Mouse (Mus musculus): Measurements from ENCODE around the gene Gng10. TPM values are rescaled to one million over a fixed set of nuclear protein-coding genes. Genes with fewer than 3 reads are reported as not detected.

Gng10 gene
- polyA plus RNA-seq, 1 experiment from 2014 or later, result 89.7 TPM

GRCm38 (mm10) chr4:59009186-59009585 lies 25.7 kb upstream of the Gng10 start:
- no peak overlapping the region for H3K9ac ChIP-seq (ENCODE audit: low read length)
- no peak overlapping the region for H3K4me2 ChIP-seq
- no peaks in the 10 kb centered on the region for H3K27me3 ChIP-seq (ENCODE audit: control insufficient read depth, insufficient read depth, low read length)
- ATAC-seq (ENCODE audit: low FRiP score) (no peak), DNase-seq (ENCODE audit: low spot score, missing footprints) (no peak)
- H3K9me3 ChIP-seq (ENCODE audit: control insufficient read depth, low read length), result no peaks in the 10 kb centered on the region
- no peaks in the 10 kb centered on the region for H3K36me3 ChIP-seq (ENCODE audit: control insufficient read depth, insufficient read depth, low read length)
- H3K4me1 ChIP-seq (ENCODE audit: control insufficient read depth, insufficient read depth, low read length), result peaks cover 4% of the 10 kb centered on the region; the same call in 1 of the 2 replicates
- 92% methylated on average over 7 of the region's 7 CpGs for WGBS
- H3K27ac ChIP-seq (ENCODE audit: low read depth, low read length), result no peak overlapping the region
- no peak overlapping the region for H3K4me3 ChIP-seq (ENCODE audit: low read depth, low read length)

- Histone ChIP-seq H3K9ac (ENCODE audit: low read length) (no peak overlapping the region), H3K27me3 (ENCODE audit: control insufficient read depth, insufficient read depth, low read length) (no peaks in the 10 kb centered on the region), H3K27ac (ENCODE audit: low read depth, low read length) (no peak overlapping the region), H3K4me3 (ENCODE audit: low read depth, low read length) (no peak overlapping the region), H3K4me1 (ENCODE audit: control insufficient read depth, insufficient read depth, low read length) (peaks cover under 1% of the 10 kb centered on the region; the same call in 1 of the 2 replicates), H3K4me2 (no peak overlapping the region), H3K9me3 (ENCODE audit: control insufficient read depth, low read length) (no peaks in the 10 kb centered on the region), H3K36me3 (ENCODE audit: control insufficient read depth, insufficient read depth, low read length) (no peaks in the 10 kb centered on the region)
- no peak for ATAC-seq (ENCODE audit: low FRiP score)
- DNase-seq (ENCODE audit: low spot score, missing footprints), result no peak
- 70% methylated on average over 4 of the region's 4 CpGs for WGBS
Measured at GRCm38 (mm10) chr4:59009696-59010095, 25.2 kb upstream of the Gng10 start.

- no peak overlapping the region for H3K4me2 ChIP-seq
- H3K27me3 ChIP-seq (ENCODE audit: control insufficient read depth, insufficient read depth, low read length), result no peaks in the 10 kb centered on the region
- no peak overlapping the region for H3K9ac ChIP-seq (ENCODE audit: low read length)
- no peaks in the 10 kb centered on the region for H3K9me3 ChIP-seq (ENCODE audit: control insufficient read depth, low read length)
- no peaks in the 10 kb centered on the region for H3K36me3 ChIP-seq (ENCODE audit: control insufficient read depth, insufficient read depth, low read length)
- no peaks in the 10 kb centered on the region for H3K4me1 ChIP-seq (ENCODE audit: control insufficient read depth, insufficient read depth, low read length)
- 85% methylated on average over 3 of the region's 3 CpGs for WGBS
- DNase-seq (ENCODE audit: low spot score, missing footprints), result no peak
- H3K4me3 ChIP-seq (ENCODE audit: low read depth, low read length), result no peak overlapping the region
- H3K27ac ChIP-seq (ENCODE audit: low read depth, low read length), result no peak overlapping the region
- no peak for ATAC-seq (ENCODE audit: low FRiP score)
Measured at GRCm38 (mm10) chr4:59011446-59011845, 23.4 kb upstream of the Gng10 start.

GRCm38 (mm10) chr4:59015181-59015580 lies 19.7 kb upstream of the Gng10 start:
- WGBS, result 93% methylated on average over 3 of the region's 3 CpGs
- Histone ChIP-seq H3K27me3 (ENCODE audit: control insufficient read depth, insufficient read depth, low read length) (no peaks in the 10 kb centered on the region), H3K4me2 (no peak overlapping the region), H3K27ac (ENCODE audit: low read depth, low read length) (no peak overlapping the region), H3K36me3 (ENCODE audit: control insufficient read depth, insufficient read depth, low read length) (no peaks in the 10 kb centered on the region), H3K4me1 (ENCODE audit: control insufficient read depth, insufficient read depth, low read length) (no peaks in the 10 kb centered on the region), H3K9me3 (ENCODE audit: control insufficient read depth, low read length) (no peaks in the 10 kb centered on the region), H3K9ac (ENCODE audit: low read length) (no peak overlapping the region), H3K4me3 (ENCODE audit: low read depth, low read length) (no peak overlapping the region)
- ATAC-seq (ENCODE audit: low FRiP score) (no peak), DNase-seq (ENCODE audit: low spot score, missing footprints) (no peak)

GRCm38 (mm10) chr4:59016922-59017321 lies 18.0 kb upstream of the Gng10 start:
- Histone ChIP-seq H3K9ac (ENCODE audit: low read length) (no peak overlapping the region), H3K27ac (ENCODE audit: low read depth, low read length) (no peak overlapping the region), H3K9me3 (ENCODE audit: control insufficient read depth, low read length) (no peaks in the 10 kb centered on the region), H3K4me2 (no peak overlapping the region), H3K4me3 (ENCODE audit: low read depth, low read length) (no peak overlapping the region), H3K4me1 (ENCODE audit: control insufficient read depth, insufficient read depth, low read length) (no peaks in the 10 kb centered on the region), H3K27me3 (ENCODE audit: control insufficient read depth, insufficient read depth, low read length) (no peaks in the 10 kb centered on the region), H3K36me3 (ENCODE audit: control insufficient read depth, insufficient read depth, low read length) (no peaks in the 10 kb centered on the region)
- 92% methylated on average over 2 of the region's 2 CpGs for WGBS
- DNase-seq (ENCODE audit: low spot score, missing footprints), result no peak
- no peak for ATAC-seq (ENCODE audit: low FRiP score)

GRCm38 (mm10) chr4:59034325-59034917 lies 467 bp upstream of the Gng10 start:
- WGBS, result 77% methylated on average over 10 of the region's 10 CpGs
- H3K9ac ChIP-seq (ENCODE audit: low read length), result peak overlapping the region; percentile 89; the same call in 1 of the 2 replicates
- no peaks in the 10 kb centered on the region for H3K36me3 ChIP-seq (ENCODE audit: control insufficient read depth, insufficient read depth, low read length)
- H3K4me1 ChIP-seq (ENCODE audit: control insufficient read depth, insufficient read depth, low read length), result 0 out of 2 replicates have a peak, but pooled peaks cover 2% of the 10 kb centered on the region
- no peak overlapping the region for H3K27ac ChIP-seq (ENCODE audit: low read depth, low read length)
- no peaks in the 10 kb centered on the region for H3K9me3 ChIP-seq (ENCODE audit: control insufficient read depth, low read length)
- peak; percentile 23 for ATAC-seq (ENCODE audit: low FRiP score)
- H3K4me2 ChIP-seq, result peak overlapping the region; percentile 76
- peak overlapping the region; percentile 75 for H3K4me3 ChIP-seq (ENCODE audit: low read depth, low read length)
- DNase-seq (ENCODE audit: low spot score, missing footprints), result peak; percentile 84
- H3K27me3 ChIP-seq (ENCODE audit: control insufficient read depth, insufficient read depth, low read length), result no peaks in the 10 kb centered on the region

GRCm38 (mm10) chr4:59035786-59036350 lies 980 bp downstream of the Gng10 start:
- no peaks in the 10 kb centered on the region; the same call in 1 of the 2 replicates for H3K36me3 ChIP-seq (ENCODE audit: control insufficient read depth, insufficient read depth, low read length)
- H3K4me2 ChIP-seq, result peak overlapping the region; percentile 76
- peak; percentile 38 for ATAC-seq (ENCODE audit: low FRiP score)
- H3K4me3 ChIP-seq (ENCODE audit: low read depth, low read length), result peak overlapping the region; percentile 75
- WGBS, result 54% methylated on average over 18 of the region's 18 CpGs
- no peak for DNase-seq (ENCODE audit: low spot score, missing footprints)
- peak overlapping the region; percentile 89 for H3K9ac ChIP-seq (ENCODE audit: low read length)
- peak overlapping the region; percentile 57; the same call in 1 of the 2 replicates for H3K27ac ChIP-seq (ENCODE audit: low read depth, low read length)
- no peaks in the 10 kb centered on the region for H3K27me3 ChIP-seq (ENCODE audit: control insufficient read depth, insufficient read depth, low read length)
- no peaks in the 10 kb centered on the region for H3K9me3 ChIP-seq (ENCODE audit: control insufficient read depth, low read length)
- H3K4me1 ChIP-seq (ENCODE audit: control insufficient read depth, insufficient read depth, low read length), result 0 out of 2 replicates have a peak, but pooled peaks cover 2% of the 10 kb centered on the region

GRCm38 (mm10) chr4:59036490-59037127 lies 1.7 kb downstream of the Gng10 start:
- Histone ChIP-seq H3K9me3 (ENCODE audit: control insufficient read depth, low read length) (no peaks in the 10 kb centered on the region), H3K4me1 (ENCODE audit: control insufficient read depth, insufficient read depth, low read length) (0 out of 2 replicates have a peak, but pooled peaks cover 2% of the 10 kb centered on the region), H3K36me3 (ENCODE audit: control insufficient read depth, insufficient read depth, low read length) (no peaks in the 10 kb centered on the region; the same call in 1 of the 2 replicates), H3K4me3 (ENCODE audit: low read depth, low read length) (no peak overlapping the region), H3K27me3 (ENCODE audit: control insufficient read depth, insufficient read depth, low read length) (no peaks in the 10 kb centered on the region), H3K27ac (ENCODE audit: low read depth, low read length) (no peak overlapping the region), H3K9ac (ENCODE audit: low read length) (no peak overlapping the region), H3K4me2 (no peak overlapping the region)
- 49% methylated on average over 13 of the region's 13 CpGs for WGBS
- ATAC-seq (ENCODE audit: low FRiP score), result peak; percentile 18
- peak; percentile 95 for DNase-seq (ENCODE audit: low spot score, missing footprints)

GRCm38 (mm10) chr4:59037525-59037924 lies 2.6 kb downstream of the Gng10 start:
- WGBS, result 76% methylated on average over 3 of the region's 3 CpGs
- no peak overlapping the region for H3K4me3 ChIP-seq (ENCODE audit: low read depth, low read length)
- H3K4me1 ChIP-seq (ENCODE audit: control insufficient read depth, insufficient read depth, low read length), result 0 out of 2 replicates have a peak, but pooled peaks cover 2% of the 10 kb centered on the region
- no peak overlapping the region for H3K4me2 ChIP-seq
- H3K27me3 ChIP-seq (ENCODE audit: control insufficient read depth, insufficient read depth, low read length), result no peaks in the 10 kb centered on the region
- H3K36me3 ChIP-seq (ENCODE audit: control insufficient read depth, insufficient read depth, low read length), result no peaks in the 10 kb centered on the region; the same call in 1 of the 2 replicates
- ATAC-seq (ENCODE audit: low FRiP score), result no peak
- DNase-seq (ENCODE audit: low spot score, missing footprints), result peak; percentile 82
- H3K9me3 ChIP-seq (ENCODE audit: control insufficient read depth, low read length), result no peaks in the 10 kb centered on the region
- H3K9ac ChIP-seq (ENCODE audit: low read length), result no peak overlapping the region
- H3K27ac ChIP-seq (ENCODE audit: low read depth, low read length), result no peak overlapping the region
